Mouse (Mus musculus) adrenal gland, postnatal 4 days (tissue): Measurements from ENCODE around the gene Rnf25. TPM values are rescaled to one million over a fixed set of nuclear protein-coding genes. Genes with fewer than 3 reads are reported as not detected.

ENCODE experiments used
- microRNA-seq: library from miRNA; unstranded; fragments of <30 nt; microRNA quantifications from one replicate; pipeline ENCODE4 v1.2.0, GENCODE M21; 2021
- total RNA-seq, 2 experiments: library from RNA; stranded (reverse); gene quantifications; 2 replicates each; pipeline ENCODE4 v1.2.3; 2021

Gene Rnf25
- total RNA-seq, 2 experiments from 2014 or later: 51.9 to 58.5 TPM

Small RNA genes within 50 kb of the gene (microRNA-seq; reads per million reads assigned to microRNA genes)
- gene Gm25035: not detected

Other genes with a start within 250 kb of the Rnf25 start
- gene Catip, start 239.3 kb downstream of the Rnf25 start, total RNA-seq: under 1 TPM; 0.48 to 0.50 TPM
- gene Slc11a1, start 226.2 kb downstream of the Rnf25 start, total RNA-seq: 10 to 100 TPM; 10.2 to 13.6 TPM
- gene Ctdsp1, start 209.9 kb downstream of the Rnf25 start, total RNA-seq: 100 to 1,000 TPM; 156 to 162 TPM
- gene Vil1, start 192.0 kb downstream of the Rnf25 start, total RNA-seq: 1 to 10 TPM; 1.6 to 7.1 TPM
- gene Cnot9, start 95.3 kb downstream of the Rnf25 start, total RNA-seq: 10 to 100 TPM; 43.9 to 44.4 TPM
- 1 to 10 TPM in 1 of 2 experiments, under 1 TPM in 1; 0.90 to 1.1 TPM for gene Plcd4, start 58.5 kb downstream of the Rnf25 start, total RNA-seq
- 10 to 100 TPM; 28.4 to 31.1 TPM for gene Usp37, start 57.1 kb downstream of the Rnf25 start, total RNA-seq
- gene Zfp142, start 13.2 kb downstream of the Rnf25 start, total RNA-seq: 10 to 100 TPM; 15.7 to 15.8 TPM
- 10 to 100 TPM; 22.2 to 23.5 TPM for gene Bcs1l, start 13.1 kb downstream of the Rnf25 start, total RNA-seq
- gene Stk36, start within 50 bp of the Rnf25 start, total RNA-seq: 1 to 10 TPM; 5.1 to 6.0 TPM
- gene Ttll4, start 60.3 kb upstream of the Rnf25 start, total RNA-seq: 10 to 100 TPM; 27.8 to 30.2 TPM
- gene Cyp27a1, start 112.2 kb upstream of the Rnf25 start, total RNA-seq: 1 to 10 TPM; 6.2 to 8.0 TPM
- under 1 TPM; 0.42 to 0.45 TPM for gene Prkag3, start 147.8 kb upstream of the Rnf25 start, total RNA-seq
- gene Wnt6, start 170.5 kb upstream of the Rnf25 start, total RNA-seq: 1 to 10 TPM; 3.1 to 3.5 TPM
- gene Wnt10a, start 190.1 kb upstream of the Rnf25 start, total RNA-seq: under 1 TPM; 0.23 to 0.50 TPM